Mouse (Mus musculus): ENCODE data around the gene Prkce.
"Not testable (repeated sequence)": the region's sequence is repeated elsewhere in the genome, so short reads cannot be mapped to it uniquely, and the experiment has no call there.

Gene Prkce

GRCm38 (mm10) chr17:86453673-86454350, 286.2 kb downstream of the Prkce start:
- DNase-seq (ENCODE audit: low spot score), result no peak

- no peak for DNase-seq (ENCODE audit: low spot score)
Observed at GRCm38 (mm10) chr17:86454351-86454706, 286.7 kb downstream of the Prkce start.

DNA sequence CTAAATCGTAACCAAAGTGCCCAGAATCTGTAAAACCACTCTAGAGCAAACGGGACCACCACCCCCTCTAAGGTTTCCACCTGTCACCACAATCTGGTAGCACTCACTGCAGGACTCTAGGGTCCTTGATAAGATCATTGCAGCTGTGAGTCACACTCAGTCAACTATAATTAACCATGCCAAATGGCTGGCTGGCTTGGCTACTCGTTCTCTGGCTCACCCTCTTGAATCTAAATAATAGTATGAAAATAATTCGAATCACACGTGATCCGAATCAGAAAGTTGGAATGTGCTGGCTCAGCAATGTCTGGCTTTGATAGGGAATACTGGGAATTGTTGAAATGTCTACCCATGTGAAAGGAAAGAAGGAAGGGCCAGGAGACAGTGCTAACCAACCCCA, 288.9 kb downstream of the Prkce start:
- DNase-seq (ENCODE audit: low spot score), result no peak

- DNase-seq (ENCODE audit: low spot score), result no peak
Observed at GRCm38 (mm10) chr17:86458302-86458980, 290.9 kb downstream of the Prkce start.

- no peak for DNase-seq (ENCODE audit: low spot score)
Observed at GRCm38 (mm10) chr17:86460645-86461430, 293.3 kb downstream of the Prkce start.

GRCm38 (mm10) chr17:86463369-86463768, 295.8 kb downstream of the Prkce start:
- no peak for DNase-seq (ENCODE audit: low spot score)

- DNase-seq (ENCODE audit: low spot score), result no peak
Observed at GRCm38 (mm10) chr17:86464197-86464596, 296.6 kb downstream of the Prkce start.

DNA sequence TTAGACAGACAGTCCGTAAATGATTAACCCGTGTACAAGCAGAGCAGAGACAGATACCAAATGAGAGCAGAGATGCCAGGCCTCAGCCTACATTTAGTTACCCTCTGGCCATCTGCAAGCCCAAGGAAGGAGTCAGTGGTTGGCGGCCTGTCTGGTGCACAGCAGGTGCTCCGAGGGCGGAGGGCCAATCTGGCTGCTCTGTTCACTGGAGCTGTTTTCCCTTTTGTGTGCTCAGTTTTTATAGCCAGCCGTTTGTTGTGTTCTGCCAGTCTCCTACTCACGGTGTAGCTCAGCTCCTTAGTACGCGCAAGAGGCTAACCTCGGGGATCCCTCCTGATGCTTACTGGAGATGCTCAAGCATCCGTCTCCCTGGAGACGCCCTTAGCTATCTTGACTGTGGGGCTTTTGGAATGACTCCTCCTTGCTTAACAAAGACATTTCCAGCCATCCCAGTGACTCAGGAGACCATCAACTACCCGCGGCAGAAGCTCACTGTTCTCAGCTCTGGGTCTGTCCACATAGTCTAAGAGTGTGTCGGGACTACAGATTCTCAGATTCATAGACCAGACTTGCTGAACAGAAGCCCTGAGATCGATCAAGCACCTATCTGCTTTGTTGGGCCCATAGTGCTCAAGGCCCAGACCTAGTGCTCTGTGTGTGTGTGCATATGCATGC, 297.2 kb downstream of the Prkce start:
- DNase-seq (ENCODE audit: low spot score), result peak; percentile 71

DNA sequence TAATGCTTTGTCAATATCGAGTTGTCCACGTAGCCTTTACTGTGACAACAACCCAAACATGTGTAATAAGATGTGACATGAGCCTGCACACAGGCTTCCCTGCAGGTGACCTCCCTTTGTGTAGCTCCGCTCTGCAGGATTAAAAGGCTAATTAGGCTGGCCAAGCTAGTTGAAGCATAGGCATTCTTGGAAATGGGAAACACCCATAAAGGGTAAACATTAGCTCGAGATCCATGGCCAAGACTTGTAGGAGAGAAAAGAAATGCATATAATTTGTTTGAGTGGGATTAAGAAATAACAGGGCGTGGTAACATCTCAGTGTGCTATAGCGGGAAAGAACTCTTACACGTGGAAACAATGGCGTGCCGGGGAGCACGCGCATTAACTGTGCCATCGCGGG, 298.3 kb downstream of the Prkce start:
- DNase-seq (ENCODE audit: low spot score), result peak; percentile 57

DNA sequence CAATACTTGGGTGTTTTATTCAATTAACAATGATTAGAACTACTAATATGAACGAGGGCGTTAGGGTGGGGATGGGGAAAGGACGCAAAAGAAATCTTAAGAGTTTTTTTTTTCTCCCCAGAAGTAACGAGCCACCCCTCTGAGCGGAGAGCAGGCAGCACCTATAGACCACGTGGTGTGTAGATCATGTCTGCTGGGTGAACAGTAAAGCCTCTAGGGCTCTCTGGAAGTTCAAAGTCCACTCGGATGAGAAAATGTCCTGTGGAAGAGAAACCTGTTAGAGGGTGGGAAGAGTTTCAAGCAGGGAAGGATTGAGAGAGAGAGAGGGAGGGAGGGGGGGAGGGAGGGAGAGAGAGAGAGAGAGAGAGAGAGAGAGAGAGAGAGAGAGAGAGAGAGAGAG, 298.8 kb downstream of the Prkce start:
- peak; percentile 70 for DNase-seq (ENCODE audit: low spot score)

DNA sequence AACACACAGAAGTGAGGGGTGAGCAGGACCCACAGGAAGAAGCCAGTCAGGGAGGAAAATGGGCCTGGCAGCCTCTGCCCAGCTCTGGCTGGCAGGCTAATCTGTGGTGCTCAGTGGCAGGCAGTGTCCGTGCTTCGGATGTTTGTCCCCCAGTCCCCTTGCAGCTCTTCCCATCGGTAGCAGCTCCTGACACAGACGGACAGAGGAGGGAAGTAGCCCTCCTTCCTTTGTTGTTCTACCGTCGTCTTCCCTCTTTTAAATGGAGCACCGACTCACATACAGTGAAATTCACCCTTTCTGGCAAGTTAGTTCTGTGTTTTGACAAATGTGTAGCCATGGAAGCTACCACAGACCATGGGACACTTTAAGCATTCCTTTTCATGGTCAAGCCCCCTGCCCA, 299.3 kb downstream of the Prkce start:
- DNase-seq (ENCODE audit: low spot score), result peak; percentile 55

GRCm38 (mm10) chr17:86467291-86467898, 299.8 kb downstream of the Prkce start:
- DNase-seq (ENCODE audit: low spot score), result peak; percentile 71

DNA sequence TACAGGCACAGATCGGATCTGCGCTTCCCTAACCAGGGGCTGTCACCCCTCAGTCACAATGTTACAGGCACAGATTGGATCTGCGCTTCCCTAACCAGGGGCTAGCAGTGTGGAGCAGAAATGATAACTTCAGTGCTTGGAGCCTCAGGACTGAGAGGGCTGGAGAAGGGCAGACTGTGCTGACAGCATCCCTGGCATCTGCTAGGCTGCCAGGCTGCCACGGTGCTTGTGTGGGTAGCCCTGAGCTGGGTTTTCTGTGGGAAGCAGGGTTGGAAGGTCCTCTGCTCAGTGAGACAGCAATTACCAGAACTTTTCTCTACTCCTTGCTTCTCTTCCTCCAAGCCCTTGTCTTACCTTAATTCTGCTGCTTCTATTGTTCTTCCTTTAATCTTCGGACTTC, 300.4 kb downstream of the Prkce start:
- no peak for DNase-seq (ENCODE audit: low spot score)

- no peak for DNase-seq (ENCODE audit: low spot score)
Observed at GRCm38 (mm10) chr17:86470160-86470559, 302.6 kb downstream of the Prkce start.

DNA sequence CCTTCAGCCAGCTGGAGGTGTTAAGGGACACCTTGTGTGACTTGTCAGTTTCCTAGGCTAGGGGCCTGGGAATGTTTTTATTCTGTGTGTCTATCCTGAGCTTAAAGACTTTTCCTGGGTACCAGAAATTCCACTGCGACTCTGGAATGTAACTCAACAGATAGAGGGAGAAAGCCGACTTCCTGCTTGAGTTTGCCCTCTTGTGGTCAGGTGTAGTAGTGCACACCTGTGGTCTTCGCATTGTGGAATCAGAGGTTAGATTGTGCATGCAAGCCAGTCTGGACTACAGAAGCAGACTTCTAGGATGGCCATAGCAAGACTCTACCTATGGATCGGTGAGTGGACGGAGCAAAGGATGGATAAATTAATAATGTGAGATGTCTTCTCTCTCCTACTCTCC, 304.1 kb downstream of the Prkce start:
- peak; percentile 65 for DNase-seq (ENCODE audit: low spot score)

- no peak for DNase-seq (ENCODE audit: low spot score)
Observed at GRCm38 (mm10) chr17:86476674-86477073, 309.1 kb downstream of the Prkce start.

DNA sequence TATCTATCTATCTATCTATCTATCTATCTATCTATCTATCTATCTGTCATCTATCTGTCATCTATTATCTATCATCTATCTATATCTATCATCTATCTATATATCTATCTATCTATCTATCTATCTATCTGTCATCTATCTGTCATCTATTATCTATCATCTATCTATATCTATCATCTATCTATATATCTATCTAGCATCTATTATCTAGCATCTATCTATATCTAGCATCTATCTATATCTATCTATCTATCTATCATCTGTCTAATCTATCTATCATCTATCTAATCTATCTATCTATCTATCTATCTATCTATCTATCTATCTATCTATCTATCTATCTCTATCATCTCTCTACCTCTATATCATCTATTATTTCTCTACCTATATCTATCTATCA, 309.8 kb downstream of the Prkce start:
- not testable (repeated sequence) for DNase-seq (ENCODE audit: low spot score)

- DNase-seq (ENCODE audit: low spot score), result no peak
Observed at GRCm38 (mm10) chr17:86479406-86479805, 311.8 kb downstream of the Prkce start.

- DNase-seq (ENCODE audit: low spot score), result no peak
Observed at GRCm38 (mm10) chr17:86482675-86483074, 315.1 kb downstream of the Prkce start.

GRCm38 (mm10) chr17:86484087-86484737, 316.6 kb downstream of the Prkce start:
- DNase-seq (ENCODE audit: low spot score), result peak; percentile 81

- no peak for DNase-seq (ENCODE audit: low spot score)
Observed at GRCm38 (mm10) chr17:86486657-86487056, 319.1 kb downstream of the Prkce start.

- no peak for DNase-seq (ENCODE audit: low spot score)
Observed at GRCm38 (mm10) chr17:86487450-86487849, 319.9 kb downstream of the Prkce start.

Data from yolk sac, embryonic 10.5 days (tissue).